8 mouse cellular contexts compared by ENCODE assay signal in the genomic region with DNA sequence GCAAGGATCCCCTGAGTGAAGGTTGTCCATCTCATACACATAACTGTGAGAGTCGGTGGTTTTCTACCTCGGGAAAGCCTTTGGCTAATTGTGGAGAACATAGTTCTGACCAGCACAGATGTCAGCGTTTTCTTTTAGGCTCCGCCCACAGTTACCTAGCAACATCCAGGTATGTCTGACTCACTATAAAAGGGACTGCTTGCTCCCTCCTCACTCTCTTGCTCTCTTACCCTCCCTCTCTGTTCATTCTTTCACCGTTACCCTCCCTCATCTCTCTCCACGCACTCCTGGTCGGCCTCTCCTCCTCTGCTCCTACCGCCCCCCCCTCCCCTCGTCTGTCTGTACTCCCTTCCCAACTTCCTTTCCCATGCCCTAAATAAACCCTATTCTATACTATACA. TPM values are rescaled to one million over a fixed set of nuclear protein-coding genes. Genes with fewer than 3 reads are reported as not detected.
A peak's percentile ranks its signal among the peaks of the same experiment; 100 is the strongest.
DNase-seq lines count a peak whose midpoint lies in the region; ATAC-seq lines count a peak whose summit lies in the region.

No protein-coding gene starts in this region.

- no peak overlapping the region for H3K27ac ChIP-seq in midbrain, embryonic 12.5 days (replicated peaks)

- H3K4me3 ChIP-seq in midbrain, embryonic 12.5 days, result no peak overlapping the region

- H3K9ac ChIP-seq in midbrain, embryonic 12.5 days (replicated peaks), result no peak overlapping the region

- ATAC-seq in frontal cortex, adult (ENCODE audit: low TSS enrichment), result 0 out of 2 replicates have a peak, but pooled peaks have one; percentile 15
- peak; percentile 53 for ATAC-seq in activated CD4-positive, CD25-positive, alpha-beta regulatory T cell, adult 4 months
- peak; percentile 14; the same call in 1 of the 2 replicates for ATAC-seq in midbrain, embryonic 12.5 days (ENCODE audit: low FRiP score, low read depth)

- no peaks in the 10 kb centered on the region for H3K36me3 ChIP-seq in midbrain, embryonic 12.5 days

- no peak overlapping the region for H3K4me2 ChIP-seq in midbrain, embryonic 12.5 days (replicated peaks)

- 35% methylated on average over 9 of the region's 9 CpGs for WGBS in midbrain, embryonic 12.5 days

- peaks cover 4% of the 10 kb centered on the region; the same call in 1 of the 2 replicates for H3K4me1 ChIP-seq in midbrain, embryonic 12.5 days

- no peak for DNase-seq in frontal cortex, adult 2 months (ENCODE audit: extremely low spot score in 1 of 2, low spot score in 1 of 2)
- peak; percentile 55 for DNase-seq in kidney, adult 18-20 months
- DNase-seq in yolk sac, embryonic 10.5 days (ENCODE audit: low spot score), result no peak
- no peak for DNase-seq in layer of hippocampus, postnatal 10 days (ENCODE audit: low spot score in 2 of 2)
- DNase-seq in heart, postnatal 14 days, result no peak

- H3K27me3 ChIP-seq in midbrain, embryonic 12.5 days, result no peaks in the 10 kb centered on the region

- H3K9me3 ChIP-seq in midbrain, embryonic 12.5 days, result no peaks in the 10 kb centered on the region

- intact Hi-C loops in heart, postnatal 14 days (cut with DNase I), result loop anchor here (1.0 to 10.0 kb wide), 4 partner anchors 231 to 530 kb away; no protein-coding TSS in a partner anchor

RNA-seq across cellular contexts. Expression of a gene that starts 11.5 kb away (rescaled TPM):
- 0.32 and 0.38 TPM in 2 replicates for polyA plus RNA-seq in frontal cortex, adult 2 months (2012; rRNA removed)
- 10 to 100 TPM; 14.3 to 17.3 TPM for polyA plus RNA-seq in activated CD4-positive, CD25-positive, alpha-beta regulatory T cell, adult 4 months (2017; shearing (Covaris generic))
- polyA plus RNA-seq in midbrain, embryonic 12.5 days (2016; fragmentation: Nextera tagmentation; extraction: Ambion mirVana), result 0.06 TPM in 1 of 2 replicates, not detected in the other
- under 1 TPM; 0.33 to 0.43 TPM for total RNA-seq in layer of hippocampus, postnatal 10 days (2021)
- under 1 TPM; 0.20 to 0.43 TPM for total RNA-seq in heart, postnatal 14 days (2021)

RNA-seq across cellular contexts. Expression of a gene that starts 51.6 kb away (rescaled TPM):
- polyA plus RNA-seq in frontal cortex, adult 2 months (2012; rRNA removed), result 108 and 118 TPM in 2 replicates
- polyA plus RNA-seq in activated CD4-positive, CD25-positive, alpha-beta regulatory T cell, adult 4 months (2017; shearing (Covaris generic)), result 100 to 1,000 TPM; 170 to 200 TPM
- polyA plus RNA-seq in midbrain, embryonic 12.5 days (2016; fragmentation: Nextera tagmentation; extraction: Ambion mirVana), result 321 and 347 TPM in 2 replicates
- 100 to 1,000 TPM; 202 to 209 TPM for total RNA-seq in layer of hippocampus, postnatal 10 days (2021)
- total RNA-seq in heart, postnatal 14 days (2021), result 100 to 1,000 TPM; 129 to 140 TPM

Comparison
In these comparisons a context has a peak if more than half of its experiments do, and no peak if none do; other contexts are left out.
1. RNA of a gene that starts 11.5 kb away (polyA plus RNA-seq): 14.3 to 17.3 TPM in activated CD4-positive, CD25-positive, alpha-beta regulatory T cell, adult 4 months; 0.32 to 0.38 TPM in frontal cortex, adult 2 months and 0.06 TPM in midbrain, embryonic 12.5 days; every median in the first group is over 10 times any median in the second.
2. Peak in every context shown above with its lines, with median percentiles within 50 percentile points of each other: ATAC-seq.